Mouse (Mus musculus) CH12.LX (cell line): ENCODE data around the gene Mark1. TPM values are rescaled to one million over a fixed set of nuclear protein-coding genes. Genes with fewer than 3 reads are reported as not detected.

ENCODE experiments used
- DNase-seq: peaks from one replicate; pipeline ENCODE4 v3.0.0-alpha.2; 2013; ENCODE audit errors: extremely low read depth
- H3K27ac ChIP-seq: 2 replicates; pipeline ENCODE4 v1.5.1; 2012; ENCODE audit warnings: low read depth, mild to moderate bottlenecking, control low read depth, moderate library complexity; ENCODE audit not compliant: insufficient read depth
- H3K27me3 ChIP-seq: replicated peaks from 2 replicates; pipeline ENCODE3; 2012; ENCODE audit warnings: inconsistent platforms
- H3K36me3 ChIP-seq, 2 experiments: replicated peaks in 1 of 2; 2 replicates each; pipeline versions ENCODE3 to v1.6.1; 2012; ENCODE audit warnings: inconsistent platforms in 1 of 2, low read length in 1 of 2, mild to moderate bottlenecking in 1 of 2, mixed read lengths in 1 of 2, moderate library complexity in 1 of 2; ENCODE audit not compliant: control insufficient read depth in 1 of 2, insufficient read depth in 1 of 2
- H3K4me1 ChIP-seq, 2 experiments: 2 replicates each; pipeline ENCODE4 v1.6.1; 2012; ENCODE audit warnings: inconsistent platforms in 1 of 2, moderate library complexity in 1 of 2; ENCODE audit not compliant: insufficient read depth in 2 of 2, control insufficient read depth in 1 of 2
- H3K4me2 ChIP-seq: 2 replicates; pipeline ENCODE4 v1.6.1; 2012; ENCODE audit warnings: low read depth, mild to moderate bottlenecking, control low read depth; ENCODE audit not compliant: poor library complexity, insufficient read depth, severe bottlenecking
- H3K4me3 ChIP-seq, 3 experiments: fragments of 150-350 bp in 1 of 3; sonication (generic) in 1 of 3; replicated peaks in 1 of 3; 2 replicates each; pipeline versions ENCODE3 to v1.5.1; 2011 to 2012; ENCODE audit warnings: low read depth in 2 of 3, low read length in 2 of 3, mild to moderate bottlenecking in 2 of 3, moderate library complexity in 2 of 3, control low read depth in 1 of 3, improper control_type of control experiment in 1 of 3, inconsistent platforms in 1 of 3, mixed read lengths in 1 of 3; ENCODE audit not compliant: poor library complexity in 1 of 3
- H3K79me2 ChIP-seq: replicated peaks from 2 replicates; pipeline ENCODE4 v1.6.1; 2012; ENCODE audit warnings: mild to moderate bottlenecking, moderate library complexity; ENCODE audit not compliant: control insufficient read depth, poor library complexity, insufficient read depth, severe bottlenecking; ENCODE audit errors: extremely low read depth
- H3K9ac ChIP-seq: 2 replicates; pipeline ENCODE4 v1.6.1; 2012; ENCODE audit warnings: low read depth, mild to moderate bottlenecking, control low read depth, moderate library complexity; ENCODE audit not compliant: insufficient read depth
- H3K9me3 ChIP-seq: replicated peaks from 2 replicates; pipeline ENCODE3; 2012; ENCODE audit warnings: low read length, inconsistent platforms, mixed read lengths
- E2F4 ChIP-seq: IDR thresholded peaks from 2 replicates; pipeline ENCODE4 v1.6.1; 2011; ENCODE audit warnings: low read depth, low read length, improper control_type of control experiment; ENCODE audit not compliant: insufficient replicate concordance
- MEF2A ChIP-seq: IDR thresholded peaks from 2 replicates; pipeline ENCODE4 v1.6.1; 2014; ENCODE audit warnings: low read depth, mild to moderate bottlenecking, inconsistent platforms, low read length, improper control_type of control experiment, borderline replicate concordance
- MXI1 ChIP-seq: IDR thresholded peaks from 2 replicates; pipeline ENCODE4 v1.6.1; 2011; ENCODE audit warnings: mild to moderate bottlenecking, low read depth, low read length, improper control_type of control experiment
- NELFE ChIP-seq: IDR thresholded peaks from 2 replicates; pipeline ENCODE4 v1.6.1; 2011; ENCODE audit warnings: low read depth, low read length, improper control_type of control experiment
- RAD21 ChIP-seq: IDR thresholded peaks from 2 replicates; pipeline ENCODE4 v1.6.1; 2011; ENCODE audit warnings: low read depth, mild to moderate bottlenecking, low read length, improper control_type of control experiment, moderate library complexity
- SIN3A ChIP-seq: IDR thresholded peaks from 2 replicates; pipeline ENCODE4 v1.6.1; 2012; ENCODE audit warnings: low read length, improper control_type of control experiment, inconsistent platforms
- TCF12 ChIP-seq: IDR thresholded peaks from 2 replicates; pipeline ENCODE4 v1.6.1; 2014; ENCODE audit warnings: low read depth, mild to moderate bottlenecking, inconsistent platforms, low read length, improper control_type of control experiment
- USF1 ChIP-seq: IDR thresholded peaks from 2 replicates; pipeline ENCODE4 v1.6.1; 2014; ENCODE audit warnings: low read depth, mild to moderate bottlenecking, inconsistent platforms, low read length, improper control_type of control experiment
- ZC3H11A ChIP-seq: IDR thresholded peaks from 2 replicates; pipeline ENCODE4 v1.6.1; 2012; ENCODE audit warnings: low read depth, mild to moderate bottlenecking, inconsistent platforms, low read length, improper control_type of control experiment
- ZMIZ1 ChIP-seq: IDR thresholded peaks from 2 replicates; pipeline ENCODE4 v1.6.1; 2012; ENCODE audit warnings: low read depth, mild to moderate bottlenecking, inconsistent platforms, low read length, improper control_type of control experiment
- dilution Hi-C: fragments of 300-500 bp; cut with MboI; formaldehyde crosslinking; loops from 2 replicates; pipeline ENCODE4 v1.14.3; 2020; ENCODE audit warnings: low sequenced_read_pairs; ENCODE audit not compliant: extremely low pct_unique_long_range_greater_than_20kb, extremely low pct_ligation_motif_present
- in situ Hi-C: fragments of 300-500 bp; cut with MboI; formaldehyde crosslinking; loops from 3 replicates; pipeline ENCODE4 v1.14.3; 2019; ENCODE audit warnings: low sequenced_read_pairs, low pct_ligation_motif_present, low pct_unique_long_range_greater_than_20kb, mixed read lengths
- polyA plus RNA-seq: library from polyadenylated mRNA; unstranded; fragments of >175 nt; gene quantifications from 2 replicates; pipeline ENCODE4 v1.2.1, GENCODE M21; 2012; ENCODE audit warnings: low read depth; ENCODE audit not compliant: insufficient read length
- total RNA-seq, 2 experiments: library from RNA; depleted of rRNA; stranded (reverse); fragments of 300-350 nt in 1 of 2; fragments of >200 nt in 1 of 2; gene quantifications; 2 replicates each; pipeline ENCODE4 v1.2.3; 2012 to 2014

Gene Mark1
- total and polyA plus RNA-seq, 3 experiments = not detected

DNA sequence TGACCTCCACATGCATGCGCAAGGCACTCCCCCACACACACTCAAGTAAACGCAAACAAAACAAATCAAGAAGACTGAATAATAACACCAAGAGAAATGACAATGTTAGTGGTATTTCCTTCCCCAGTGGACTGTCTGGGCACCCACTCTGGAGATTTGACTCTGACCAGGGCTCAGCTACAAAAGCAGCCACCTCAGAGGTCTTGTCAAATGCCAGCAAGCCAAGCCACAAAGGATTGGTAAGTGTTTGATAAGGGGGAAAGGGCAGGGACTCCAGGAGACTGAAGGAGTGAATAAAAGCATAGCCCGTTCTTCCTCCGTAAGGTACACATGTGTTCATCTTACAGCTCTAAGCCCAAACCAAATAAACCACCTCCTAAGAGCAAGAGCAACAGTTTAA is 4.0 kb downstream of the Mark1 start:
- Histone ChIP-seq H3K4me1 (no peaks in the 10 kb centered on the region), H3K4me3 (no peak overlapping the region), H3K9me3 (peaks cover 2% of the 10 kb centered on the region), H3K36me3 (no peaks in the 10 kb centered on the region), H3K79me2 (no peaks in the 10 kb centered on the region), H3K9ac (no peak overlapping the region), H3K27ac (no peak overlapping the region), H3K4me2 (no peak overlapping the region), H3K27me3 (no peaks in the 10 kb centered on the region)
- no peak for DNase-seq
- dilution Hi-C loops (no loop called here), in situ Hi-C loops (no loop called here)
- TF ChIP-seq E2F4 = no peak
- no peak for TF ChIP-seq SIN3A
- no peak for TF ChIP-seq MXI1
- no peak for TF ChIP-seq TCF12
- TF ChIP-seq RAD21 = no peak
- TF ChIP-seq NELFE = no peak
- TF ChIP-seq MEF2A = no peak

GRCm38 (mm10) chr1:184991191-184991590 is 8.2 kb downstream of the Mark1 start:
- Histone ChIP-seq H3K4me1 (no peaks in the 10 kb centered on the region), H3K27me3 (no peaks in the 10 kb centered on the region), H3K79me2 (no peaks in the 10 kb centered on the region), H3K4me2 (no peak overlapping the region), H3K36me3 (no peaks in the 10 kb centered on the region), H3K27ac (no peak overlapping the region), H3K9ac (no peak overlapping the region), H3K9me3 (no peaks in the 10 kb centered on the region), H3K4me3 (no peak overlapping the region)
- in situ Hi-C loops (no loop called here), dilution Hi-C loops (no loop called here)
- TF ChIP-seq ZC3H11A (no peak), USF1 (no peak), NELFE (no peak), TCF12 (no peak), ZMIZ1 (no peak)
- no peak for DNase-seq

DNA sequence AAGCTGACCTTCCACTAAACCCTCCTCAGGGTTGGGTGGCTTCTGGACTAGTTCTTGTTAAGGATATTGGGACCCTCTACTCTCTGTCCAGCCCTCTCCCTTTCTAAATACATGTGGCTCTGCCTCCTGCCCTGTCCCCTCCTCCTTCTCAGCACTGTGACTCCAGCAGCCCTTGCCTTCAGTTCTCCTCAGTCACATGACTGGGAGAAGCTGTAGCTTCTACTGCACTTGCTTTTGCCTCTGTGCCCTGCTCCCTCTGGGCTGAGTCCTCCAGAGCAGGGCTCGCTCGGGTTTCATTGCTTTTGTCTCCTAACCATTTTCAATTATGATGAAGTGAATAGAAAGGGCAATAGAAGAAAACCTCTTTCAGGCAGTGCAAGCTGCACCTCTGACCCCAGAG is 12.6 kb downstream of the Mark1 start:
- Histone ChIP-seq H3K36me3 (no peaks in the 10 kb centered on the region), H3K79me2 (no peaks in the 10 kb centered on the region), H3K4me1 (no peaks in the 10 kb centered on the region), H3K4me3 (no peak overlapping the region), H3K9ac (no peak overlapping the region), H3K27me3 (no peaks in the 10 kb centered on the region), H3K27ac (no peak overlapping the region), H3K4me2 (no peak overlapping the region), H3K9me3 (no peaks in the 10 kb centered on the region)
- DNase-seq = no peak
- no peak for TF ChIP-seq RAD21
- dilution Hi-C loops (no loop called here), in situ Hi-C loops (no loop called here)
